Mouse (Mus musculus): Measurements from ENCODE around the gene Cux1.

DNA sequence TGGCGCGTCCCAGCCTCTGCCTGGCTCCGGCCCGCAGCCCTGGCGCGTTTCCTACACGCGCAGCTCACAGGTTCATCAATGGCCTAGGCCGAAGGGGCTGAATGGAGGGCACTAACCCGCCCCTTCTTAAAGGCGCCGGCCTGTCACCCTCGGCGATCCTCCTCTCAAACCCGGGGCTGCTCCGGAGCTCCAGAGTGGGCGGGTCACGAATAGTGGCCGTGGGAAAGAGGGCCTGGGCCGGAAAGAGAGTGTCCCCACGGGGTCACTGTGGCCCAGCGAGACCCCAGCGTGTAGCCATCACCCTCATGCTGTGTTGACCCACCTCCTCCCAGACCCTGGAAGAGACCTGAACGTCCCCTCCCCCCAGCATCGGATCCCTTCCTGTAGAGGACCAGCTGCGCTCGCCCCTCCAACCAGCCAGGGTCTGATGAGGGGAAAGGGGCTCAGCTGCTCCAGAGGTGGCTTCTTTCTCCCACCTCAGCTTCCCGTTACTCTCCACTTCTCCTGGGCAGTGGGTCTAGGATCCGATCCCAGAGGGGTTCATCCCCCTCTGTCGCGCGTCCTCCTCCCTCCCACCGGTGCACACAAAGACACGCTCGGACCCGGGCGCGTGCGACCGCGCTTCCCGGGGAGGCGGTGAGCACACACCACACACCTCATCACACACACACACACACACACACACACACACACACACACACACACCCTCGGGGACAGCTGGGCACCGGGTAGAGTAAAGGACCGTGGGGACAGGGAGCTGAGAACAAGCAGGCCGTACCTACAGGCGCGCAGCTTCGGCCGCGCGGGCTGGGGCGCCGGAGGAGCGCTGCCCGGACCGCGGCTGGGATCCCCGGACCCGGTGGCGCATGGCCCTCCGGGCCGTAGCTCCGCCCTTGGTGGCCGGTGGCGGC lies 323.2 kb downstream of the Cux1 start:
- no peak for TF ChIP-seq CTCF (IDR thresholded peaks at IDR 0.05; ENCODE audit: insufficient read depth, low read depth, low read length)
- TF ChIP-seq POLR2A (IDR thresholded peaks at IDR 0.05; ENCODE audit: insufficient read depth, low read depth, low read length): no peak

Measured in olfactory bulb, adult 2 months (tissue).